In the genomic region with DNA sequence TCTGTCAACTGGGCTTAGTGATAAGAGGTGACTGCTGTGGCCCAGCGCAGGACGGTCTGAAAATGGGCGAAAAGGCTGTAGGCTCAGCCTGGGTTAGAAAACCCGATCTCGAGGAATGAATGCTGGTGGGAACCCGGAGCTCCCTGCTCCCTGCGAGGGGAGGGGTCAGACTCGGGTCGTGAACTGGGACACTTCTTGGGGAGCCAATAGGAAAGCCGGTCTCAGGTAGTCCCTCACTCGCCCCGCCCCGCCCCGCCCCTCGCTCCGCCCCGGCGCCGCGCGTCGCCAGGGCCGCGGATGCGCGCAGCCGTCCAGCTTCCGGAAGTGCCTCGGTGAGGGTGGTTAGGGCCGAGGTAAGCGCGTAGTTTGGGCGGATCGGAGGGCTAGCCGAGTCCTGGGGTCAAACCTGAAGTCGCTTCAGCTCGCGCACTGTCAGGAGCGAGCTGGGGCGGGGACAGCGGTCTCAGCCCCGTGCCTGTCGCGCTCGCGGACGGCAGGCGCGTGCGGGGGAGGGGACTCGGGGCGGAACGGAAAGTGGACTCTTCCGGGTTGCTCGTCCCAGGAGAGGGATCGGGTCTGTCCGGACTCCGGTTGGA, we compare ENCODE assay signal across 8 mouse cellular contexts. TPM values are rescaled to one million over a fixed set of nuclear protein-coding genes. Genes with fewer than 3 reads are reported as not detected.
DNase-seq lines count a peak whose midpoint lies in the region; ATAC-seq and TF ChIP-seq lines count a peak whose summit lies in the region.

A gene (plus strand): TSS at position 267 of the 596 bp plus-strand sequence.

- peaks cover 28% of the 10 kb centered on the region for H3K4me1 ChIP-seq in forebrain, embryonic 15.5 days
- H3K4me1 ChIP-seq in lung, embryonic 14.5 days (ENCODE audit: insufficient read depth) = peaks cover 5% of the 10 kb centered on the region; the same call in 1 of the 2 replicates
- H3K4me1 ChIP-seq in olfactory bulb, adult 2 months (ENCODE audit: control insufficient read depth, insufficient read depth, low read length) = 0 out of 2 replicates have a peak, but pooled peaks cover 2% of the 10 kb centered on the region
- peaks cover 2% of the 10 kb centered on the region; the same call in 1 of the 2 replicates for H3K4me1 ChIP-seq in thymus, adult 2 months (replicated peaks; ENCODE audit: control insufficient read depth, insufficient read depth, low read length)

- peak within 1 kb of the TSS; percentile 67 for H3K9ac ChIP-seq in forebrain, embryonic 15.5 days (replicated peaks)
- H3K9ac ChIP-seq in lung, embryonic 14.5 days = peak within 1 kb of the TSS; percentile 81

- peak; percentile 97 for ATAC-seq in forebrain, embryonic 15.5 days (replicated peaks)
- peak; percentile 97 for ATAC-seq in lung, embryonic 14.5 days (ENCODE audit: insufficient read depth)

- no peaks in the 10 kb centered on the region for H3K9me3 ChIP-seq in forebrain, embryonic 15.5 days
- H3K9me3 ChIP-seq in lung, embryonic 14.5 days (ENCODE audit: low read depth, low read length) = no peaks in the 10 kb centered on the region

- DNase-seq in ES-CJ7 (ENCODE audit: low read depth, low spot score) = peak; percentile 93
- peak; percentile 86 for DNase-seq in cerebellum, adult 11 months
- DNase-seq in heart, postnatal 36 days = peak; percentile 81 to 86
- DNase-seq in layer of hippocampus, adult 2 months (ENCODE audit: low spot score in 2 of 2) = peak; percentile 79 to 86
- DNase-seq in lung, embryonic 14.5 days = peak; percentile 91
- peak; percentile 88 for DNase-seq in thymus, adult 2 months

- H3K27me3 ChIP-seq in forebrain, embryonic 15.5 days = no peaks in the 10 kb centered on the region
- H3K27me3 ChIP-seq in lung, embryonic 14.5 days (ENCODE audit: insufficient read depth, low read length) = no peaks in the 10 kb centered on the region
- no peaks in the 10 kb centered on the region for H3K27me3 ChIP-seq in thymus, adult 2 months (ENCODE audit: control insufficient read depth, insufficient read depth, low read length)

- H3K4me2 ChIP-seq in forebrain, embryonic 15.5 days (replicated peaks) = peak within 1 kb of the TSS; percentile 91
- H3K4me2 ChIP-seq in lung, embryonic 14.5 days = peak within 1 kb of the TSS; percentile 84

- peak within 1 kb of the TSS; percentile 71 for H3K27ac ChIP-seq in forebrain, embryonic 15.5 days (replicated peaks)
- peak within 1 kb of the TSS; percentile 96 for H3K27ac ChIP-seq in layer of hippocampus, adult 2 months
- peak within 1 kb of the TSS; percentile 83 for H3K27ac ChIP-seq in lung, embryonic 14.5 days (ENCODE audit: low read depth)
- peak within 1 kb of the TSS; percentile 80 for H3K27ac ChIP-seq in olfactory bulb, adult 2 months (ENCODE audit: insufficient read depth, low read depth, low read length)
- peak within 1 kb of the TSS; percentile 67 for H3K27ac ChIP-seq in thymus, adult 2 months (ENCODE audit: control insufficient read depth, insufficient read depth, low read length)

- TF ChIP-seq POLR2A in olfactory bulb, adult 2 months (IDR thresholded peaks at IDR 0.05; ENCODE audit: insufficient read depth, low read depth, low read length) = peak; percentile 78
- TF ChIP-seq POLR2A in thymus, adult 2 months (IDR thresholded peaks at IDR 0.05; ENCODE audit: control insufficient read depth, extremely low read depth, insufficient read depth, low read length, poor library complexity) = peak; percentile 77; the same call in 1 of the 2 replicates

- H3K4me3 ChIP-seq in forebrain, embryonic 15.5 days = peak within 1 kb of the TSS; percentile 56
- peak within 1 kb of the TSS; percentile 71 for H3K4me3 ChIP-seq in layer of hippocampus, adult 2 months
- peak within 1 kb of the TSS; percentile 81 for H3K4me3 ChIP-seq in lung, embryonic 14.5 days (ENCODE audit: low read depth, low read length)
- peak within 1 kb of the TSS; percentile 98 for H3K4me3 ChIP-seq in olfactory bulb, adult 2 months (ENCODE audit: insufficient read depth, low read depth, low read length)
- H3K4me3 ChIP-seq in thymus, adult 2 months (ENCODE audit: control insufficient read depth, insufficient read depth, low read length) = peak within 1 kb of the TSS; percentile 75

- under 1% methylated on average over 55 of the region's 58 CpGs for WGBS in forebrain, embryonic 15.5 days
- WGBS in lung, embryonic 14.5 days = under 1% methylated on average over 58 of the region's 58 CpGs
- under 1% methylated on average over 58 of the region's 58 CpGs for WGBS in olfactory bulb, adult 2 months
- WGBS in thymus, adult 2 months = under 1% methylated on average over 58 of the region's 58 CpGs

- TF ChIP-seq CTCF in layer of hippocampus, adult 2 months (conservative IDR thresholded peaks at IDR 0.05) = no peak
- TF ChIP-seq CTCF in lung, embryonic 14.5 days (IDR thresholded peaks at IDR 0.05; ENCODE audit: low read depth) = no peak
- TF ChIP-seq CTCF in olfactory bulb, adult 2 months (IDR thresholded peaks at IDR 0.05; ENCODE audit: insufficient read depth, low read depth, low read length) = no peak
- TF ChIP-seq CTCF in thymus, adult 2 months (IDR thresholded peaks at IDR 0.05; ENCODE audit: borderline replicate concordance, control insufficient read depth, extremely low read depth, insufficient read depth, low read length, poor library complexity) = 0 out of 2 replicates have a peak, but pooled peaks have one; percentile 32

- no peaks in the 10 kb centered on the region for H3K36me3 ChIP-seq in forebrain, embryonic 15.5 days
- H3K36me3 ChIP-seq in lung, embryonic 14.5 days (ENCODE audit: insufficient read depth) = no peaks in the 10 kb centered on the region
- no peaks in the 10 kb centered on the region for H3K36me3 ChIP-seq in thymus, adult 2 months (ENCODE audit: control insufficient read depth, insufficient read depth, low read length)

- intact Hi-C loops in heart, postnatal 36 days (cut with DNase I) = loop anchor here (1.0 to 5.0 kb wide), 2 partner anchors 19 to 90 kb away; a partner anchor contains a TSS

RNA-seq across cellular contexts. Expression of the gene that starts here (rescaled TPM):
- polyA plus RNA-seq in forebrain, embryonic 15.5 days (2015; fragmentation: Nextera tagmentation; extraction: Ambion mirVana) = 25.1 and 26.5 TPM in 2 replicates
- 1 to 10 TPM; 5.0 to 5.2 TPM for total RNA-seq in heart, postnatal 36 days (2021)
- total RNA-seq in layer of hippocampus, adult 2 months (2021) = 10 to 100 TPM; 14.5 to 17.4 TPM
- polyA plus RNA-seq in lung, embryonic 14.5 days (2014; fragmentation: Nextera tagmentation; extraction: Ambion mirVana) = 10.8 and 13.0 TPM in 2 replicates
- polyA plus RNA-seq in olfactory bulb, adult 2 months (2012; ENCODE audit: insufficient read depth, insufficient read length, low replicate concordance, missing spikeins) = not detected in 2 replicates
- polyA plus RNA-seq in thymus, adult 2 months (2012; rRNA removed) = 7.6 TPM in 2 replicates

Comparison
In these comparisons a context has a peak if more than half of its experiments do, and no peak if none do; other contexts are left out.
1. Peak in every context shown above with its lines: DNase-seq, ATAC-seq, H3K4me3 ChIP-seq and H3K27ac ChIP-seq.